Mouse (Mus musculus) limb, embryonic 10.5 days (tissue): ENCODE results near the gene Rcn2. TPM values are rescaled to one million over a fixed set of nuclear protein-coding genes. Genes with fewer than 3 reads are reported as not detected.

Experiments
- DNase-seq: peaks from one replicate; pipeline ENCODE4 v3.0.0-alpha.2; 2017; ENCODE audit warnings: low spot score
- H3K27ac ChIP-seq: fragments of 300-500 bp; sonication (generic); 2 replicates; pipeline ENCODE4 v1.5.1; 2016; ENCODE audit warnings: mild to moderate bottlenecking
- H3K27me3 ChIP-seq: fragments of 300-500 bp; sonication (generic); 2 replicates; pipeline ENCODE4 v1.6.1; 2016; ENCODE audit warnings: low read depth, mild to moderate bottlenecking; ENCODE audit not compliant: poor library complexity, severe bottlenecking
- H3K36me3 ChIP-seq: fragments of 300-500 bp; sonication (generic); 2 replicates; pipeline ENCODE4 v1.6.1; 2016; ENCODE audit warnings: mild to moderate bottlenecking, moderate library complexity
- H3K4me1 ChIP-seq: fragments of 300-500 bp; sonication (generic); 2 replicates; pipeline ENCODE4 v1.6.1; 2016
- H3K4me3 ChIP-seq: fragments of 300-500 bp; sonication (generic); 2 replicates; pipeline ENCODE4 v1.5.1; 2016; ENCODE audit warnings: mild to moderate bottlenecking, moderate library complexity
- H3K9me3 ChIP-seq: fragments of 300-500 bp; sonication (generic); replicated peaks from 2 replicates; pipeline ENCODE4 v1.6.1; 2016; ENCODE audit warnings: mild to moderate bottlenecking
- whole genome bisulfite sequencing: fragments of 180-500 bp; shearing (Covaris S2); methylation state at CpG from one replicate; pipeline ENCODE4 v1.1.7; 2016; 5-methylcytosine and 5-hydroxymethylcytosine counted together
- polyA plus RNA-seq: library from polyadenylated mRNA; unstranded; fragments of >200 nt; fragmentation: Nextera tagmentation; extraction: Ambion mirVana; gene quantifications from 2 replicates; pipeline ENCODE4 v1.2.1, GENCODE M21; 2016

Rcn2 gene
- polyA plus RNA-seq, 1 experiment from 2014 or later, result 274 TPM

DNA sequence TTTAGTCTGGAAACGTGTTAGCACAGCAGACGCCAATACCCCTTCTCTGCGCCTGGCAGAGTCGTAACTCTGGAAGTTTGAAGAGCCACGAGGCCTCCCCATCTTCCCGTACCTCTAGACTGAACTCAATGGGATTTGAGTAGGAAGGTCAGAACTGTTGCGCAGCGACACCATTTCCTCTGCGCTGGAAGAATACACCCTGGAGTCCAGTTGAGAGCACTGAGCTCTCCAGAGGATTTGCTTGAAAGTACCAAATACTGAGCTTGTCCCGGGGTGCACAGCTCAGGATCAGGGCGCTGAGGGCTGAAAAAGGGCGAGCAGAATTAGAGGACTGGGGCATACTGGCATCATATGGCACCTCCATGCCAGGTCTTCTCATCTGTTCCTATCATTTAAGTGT, 33.2 kb downstream of the Rcn2 start:
- no peaks in the 10 kb centered on the region for H3K27me3 ChIP-seq

DNA sequence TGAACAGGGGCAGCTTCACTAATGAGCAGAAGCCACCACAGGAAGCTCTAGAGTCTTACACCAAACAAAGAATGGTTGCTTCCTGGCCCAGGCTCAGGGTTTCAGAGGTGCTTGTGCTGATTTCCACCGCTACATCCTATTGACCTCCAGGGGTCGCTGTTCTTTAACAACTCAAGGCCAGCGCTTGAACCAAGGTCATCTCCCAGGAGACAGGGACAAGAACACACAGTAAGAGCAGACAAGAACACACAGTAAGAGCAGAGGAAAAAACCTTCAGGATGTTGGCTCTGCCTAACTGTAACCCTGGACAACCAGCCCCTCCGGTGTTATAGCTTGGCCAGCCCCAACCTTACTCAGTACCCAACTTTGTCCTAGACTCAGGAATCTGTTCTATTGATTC, 33.6 kb downstream of the Rcn2 start:
- peak overlapping the region; percentile 80 for H3K27ac ChIP-seq
- peak; percentile 62 for DNase-seq
- H3K9me3 ChIP-seq, result no peaks in the 10 kb centered on the region
- WGBS, result 9% methylated on average over 4 of the region's 4 CpGs
- no peaks in the 10 kb centered on the region for H3K27me3 ChIP-seq
- H3K4me1 ChIP-seq, result peaks cover 22% of the 10 kb centered on the region
- no peak overlapping the region for H3K4me3 ChIP-seq
- peaks cover 40% of the 10 kb centered on the region for H3K36me3 ChIP-seq

More for the DNA sequence above, 33.2 kb downstream of the Rcn2 start:
- H3K9me3 ChIP-seq, result no peaks in the 10 kb centered on the region
- DNase-seq, result no peak
- whole genome bisulfite sequencing, result 72% methylated on average over 12 of the region's 12 CpGs
- H3K36me3 ChIP-seq, result peaks cover 42% of the 10 kb centered on the region
- no peak overlapping the region for H3K4me3 ChIP-seq
- H3K27ac ChIP-seq, result peak overlapping the region; percentile 80
- H3K4me1 ChIP-seq, result peaks cover 22% of the 10 kb centered on the region

DNA sequence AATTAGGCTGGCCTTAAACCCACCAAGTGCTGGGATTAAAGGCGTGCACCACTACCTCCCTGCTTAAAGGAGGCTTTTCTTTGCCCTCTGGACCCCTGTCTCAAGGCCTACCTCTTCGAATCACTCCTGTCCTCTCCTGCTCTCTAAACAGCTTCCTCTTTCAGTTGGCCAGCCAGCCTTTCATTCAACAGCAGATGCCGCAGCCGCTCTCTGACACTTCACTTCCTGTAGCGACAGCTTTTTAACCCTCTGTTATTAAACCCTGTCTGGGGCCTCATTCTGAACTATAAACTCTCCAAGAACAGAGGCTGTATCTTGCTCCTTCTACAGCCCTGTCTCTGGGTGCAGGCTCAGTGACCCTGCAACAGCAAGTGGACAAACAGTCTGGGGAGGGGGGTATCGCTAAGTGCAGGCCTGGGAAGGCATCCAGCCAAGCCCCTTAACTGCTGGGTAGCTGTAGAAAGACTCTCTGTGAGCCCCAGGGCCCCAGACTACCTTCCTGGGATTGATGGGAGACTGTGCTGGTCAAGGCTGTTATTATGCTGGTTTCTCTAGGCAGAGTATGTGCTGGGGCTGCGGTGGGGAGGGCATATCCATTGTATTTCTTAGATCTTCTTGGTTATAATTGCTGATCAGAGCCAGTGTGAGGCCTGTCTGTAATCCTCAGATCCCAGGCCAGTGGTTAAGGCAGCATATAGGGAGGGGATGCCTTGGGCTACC, 34.4 kb downstream of the Rcn2 start:
- DNase-seq, result peak; percentile 37
- peaks cover 22% of the 10 kb centered on the region for H3K4me1 ChIP-seq
- no peak overlapping the region for H3K4me3 ChIP-seq
- peak overlapping the region; percentile 80 for H3K27ac ChIP-seq
- peaks cover 34% of the 10 kb centered on the region for H3K36me3 ChIP-seq
- H3K9me3 ChIP-seq, result no peaks in the 10 kb centered on the region
- 40% methylated on average over 7 of the region's 7 CpGs for WGBS
- no peaks in the 10 kb centered on the region for H3K27me3 ChIP-seq

DNA sequence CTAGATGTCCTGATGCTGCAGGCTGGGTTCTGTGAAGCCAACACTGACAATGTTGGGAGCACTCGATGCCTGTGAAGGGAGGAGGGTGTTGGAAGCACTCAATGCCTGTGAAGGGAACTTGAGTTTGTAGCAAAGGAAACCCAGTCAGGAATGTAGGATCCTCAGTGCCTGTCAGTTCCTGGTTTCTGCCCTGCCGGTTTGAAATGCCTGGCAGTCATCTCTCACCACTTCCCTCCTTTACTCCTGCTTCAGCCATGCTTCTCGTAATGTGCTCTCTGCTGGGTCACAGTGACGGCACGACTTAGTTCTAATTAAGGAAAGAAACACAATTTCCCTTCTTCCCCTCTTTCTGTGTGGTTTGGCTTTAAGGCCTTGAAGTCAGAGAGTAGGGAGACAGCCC, 37.9 kb downstream of the Rcn2 start:
- 84% methylated on average over 5 of the region's 5 CpGs for WGBS

DNA sequence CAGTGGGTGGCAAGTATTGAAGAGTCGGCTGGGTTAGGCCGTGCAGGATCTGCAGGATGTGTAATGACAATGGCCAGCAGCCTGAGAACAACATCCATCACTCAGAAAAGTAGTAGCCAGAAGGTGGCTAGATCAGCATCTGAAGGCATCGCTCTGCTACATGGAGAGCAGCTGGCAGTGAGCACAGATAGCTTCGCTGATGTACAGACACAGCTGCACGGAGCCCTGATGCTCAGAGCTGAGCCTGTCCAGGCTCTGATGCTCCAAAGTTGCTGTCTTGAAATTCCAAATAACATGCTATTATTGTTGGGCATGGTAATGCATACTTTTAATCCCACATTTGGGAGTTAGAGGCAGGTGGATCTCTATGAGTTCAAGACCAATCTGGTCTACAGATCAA, 44.9 kb downstream of the Rcn2 start:
- no peak overlapping the region for H3K27ac ChIP-seq
- H3K27me3 ChIP-seq, result 0 out of 2 replicates have a peak, but pooled peaks cover 2% of the 10 kb centered on the region
- WGBS, result 91% methylated on average over 5 of the region's 5 CpGs
- H3K4me3 ChIP-seq, result no peak overlapping the region
- no peaks in the 10 kb centered on the region for H3K9me3 ChIP-seq
- peaks cover 27% of the 10 kb centered on the region for H3K4me1 ChIP-seq
- DNase-seq, result no peak
- no peaks in the 10 kb centered on the region for H3K36me3 ChIP-seq

More for the DNA sequence above, 37.9 kb downstream of the Rcn2 start:
- H3K4me3 ChIP-seq, result no peak overlapping the region
- peaks cover 22% of the 10 kb centered on the region for H3K4me1 ChIP-seq
- no peak overlapping the region for H3K27ac ChIP-seq
- H3K27me3 ChIP-seq, result no peaks in the 10 kb centered on the region
- no peak for DNase-seq
- H3K9me3 ChIP-seq, result no peaks in the 10 kb centered on the region
- H3K36me3 ChIP-seq, result peaks cover 18% of the 10 kb centered on the region

DNA sequence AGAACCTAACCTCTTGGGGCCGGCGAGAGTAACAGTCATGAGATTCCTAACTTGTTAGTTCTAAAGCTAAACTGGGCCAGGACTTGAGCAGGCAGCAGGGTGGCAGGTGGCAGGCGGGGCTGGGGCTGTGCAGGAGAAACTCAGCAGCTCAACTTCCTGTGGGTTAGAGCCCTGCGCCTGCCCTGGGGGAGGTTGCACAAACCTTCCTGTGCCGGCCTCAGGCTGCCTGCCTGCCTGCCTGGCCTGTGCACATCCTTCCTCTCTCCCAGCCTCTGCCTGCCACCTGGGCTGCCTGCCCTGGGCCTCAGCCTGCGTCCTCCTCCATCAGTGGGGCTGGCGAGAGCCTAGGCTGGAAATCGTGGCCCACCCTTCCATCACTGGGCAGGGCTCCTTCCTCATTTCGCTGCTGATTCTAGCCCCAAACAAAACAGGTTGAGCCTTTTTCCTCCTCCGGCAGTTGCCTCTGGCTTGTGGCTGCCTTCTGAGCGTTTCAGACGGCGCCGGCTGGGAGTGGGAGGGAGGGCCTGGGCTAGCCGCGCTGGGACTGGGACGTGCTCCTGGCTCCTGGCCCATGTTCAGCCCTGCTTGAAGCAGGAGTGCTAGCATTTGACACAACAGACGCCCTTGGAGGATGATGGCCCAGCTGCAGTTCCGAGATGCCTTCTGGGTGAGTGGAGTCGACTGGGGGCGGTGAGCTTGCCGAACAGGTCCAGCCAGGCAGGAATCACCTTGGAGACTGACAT, 48.3 kb downstream of the Rcn2 start, which contains the start of gene Pstpip1:
Pstpip1 (plus strand) TSS at position 185 of the 743 bp plus-strand sequence.
- Histone ChIP-seq H3K36me3 (no peaks in the 10 kb centered on the region), H3K27me3 (0 out of 2 replicates have a peak, but pooled peaks cover 3% of the 10 kb centered on the region), H3K4me3 (peak within 1 kb of the TSS; percentile 22), H3K4me1 (peaks cover 32% of the 10 kb centered on the region), H3K9me3 (no peaks in the 10 kb centered on the region), H3K27ac (peak within 1 kb of the TSS; percentile 83)
- 32% methylated on average over 22 of the region's 22 CpGs for WGBS
- peak; percentile 61 for DNase-seq

DNA sequence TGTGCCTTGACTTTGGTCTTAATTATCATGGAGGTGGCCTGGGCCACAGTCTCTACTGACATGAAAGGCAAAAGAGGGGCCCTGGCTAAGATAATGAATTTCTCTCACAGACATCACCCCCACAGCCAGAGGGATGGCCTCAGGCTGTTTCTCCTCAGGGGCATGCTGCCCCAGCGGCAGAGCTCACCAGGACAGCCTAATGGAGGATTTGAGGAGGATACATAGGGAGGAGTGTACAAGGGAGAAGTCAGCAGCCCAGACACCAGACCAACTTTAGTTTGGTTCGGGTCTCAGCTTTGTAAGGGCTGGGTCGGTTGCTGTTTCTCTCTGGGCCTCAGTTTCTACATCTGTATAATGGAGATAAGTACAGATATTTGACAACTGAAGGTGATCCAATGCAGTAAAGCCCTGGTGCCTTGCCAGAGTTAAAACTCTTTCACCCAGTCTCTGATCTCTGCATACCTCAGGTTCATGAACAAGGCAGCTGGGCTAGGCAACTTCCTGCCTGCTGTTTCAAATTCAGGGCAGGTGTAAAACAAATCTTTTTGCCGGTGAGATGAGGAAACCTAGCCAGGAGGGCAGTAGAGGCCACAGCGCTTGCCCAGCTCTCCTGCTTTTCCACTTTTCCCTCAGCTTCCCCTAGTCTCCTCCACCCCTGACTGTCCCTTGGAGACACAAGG, 49.0 kb downstream of the Rcn2 start:
- WGBS, result 68% methylated on average over 5 of the region's 5 CpGs

DNA sequence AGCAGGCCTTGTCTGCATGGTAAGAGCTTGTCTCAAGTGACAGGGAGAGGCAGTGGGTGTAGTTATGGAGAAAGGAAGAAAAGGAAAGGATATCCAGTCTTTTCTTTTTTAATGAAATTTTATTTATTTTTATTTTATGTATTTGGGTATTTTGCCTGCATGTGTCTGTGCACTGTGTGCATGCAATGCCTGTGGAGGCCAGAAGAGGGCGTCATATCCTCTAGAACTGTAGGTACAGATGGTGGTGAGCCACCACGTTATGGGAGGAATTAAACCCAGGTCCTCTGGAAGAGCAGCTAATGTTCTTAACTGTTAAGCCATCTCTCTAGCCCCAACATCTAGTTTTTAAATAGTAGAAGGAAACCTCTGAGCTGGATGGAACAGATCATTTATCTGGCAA, 50.5 kb downstream of the Rcn2 start:
- no peak for DNase-seq
- WGBS, result 59% methylated on average over 2 of the region's 2 CpGs
- H3K4me3 ChIP-seq, result no peak overlapping the region
- no peak overlapping the region for H3K27ac ChIP-seq
- H3K4me1 ChIP-seq, result peaks cover 32% of the 10 kb centered on the region
- no peaks in the 10 kb centered on the region for H3K9me3 ChIP-seq
- H3K36me3 ChIP-seq, result no peaks in the 10 kb centered on the region
- 0 out of 2 replicates have a peak, but pooled peaks cover 3% of the 10 kb centered on the region for H3K27me3 ChIP-seq

More for the DNA sequence above, 49.0 kb downstream of the Rcn2 start:
- Histone ChIP-seq H3K4me3 (no peak overlapping the region), H3K27me3 (0 out of 2 replicates have a peak, but pooled peaks cover 3% of the 10 kb centered on the region), H3K9me3 (no peaks in the 10 kb centered on the region), H3K4me1 (peaks cover 32% of the 10 kb centered on the region), H3K36me3 (no peaks in the 10 kb centered on the region), H3K27ac (peak overlapping the region; percentile 83)
- DNase-seq, result no peak

DNA sequence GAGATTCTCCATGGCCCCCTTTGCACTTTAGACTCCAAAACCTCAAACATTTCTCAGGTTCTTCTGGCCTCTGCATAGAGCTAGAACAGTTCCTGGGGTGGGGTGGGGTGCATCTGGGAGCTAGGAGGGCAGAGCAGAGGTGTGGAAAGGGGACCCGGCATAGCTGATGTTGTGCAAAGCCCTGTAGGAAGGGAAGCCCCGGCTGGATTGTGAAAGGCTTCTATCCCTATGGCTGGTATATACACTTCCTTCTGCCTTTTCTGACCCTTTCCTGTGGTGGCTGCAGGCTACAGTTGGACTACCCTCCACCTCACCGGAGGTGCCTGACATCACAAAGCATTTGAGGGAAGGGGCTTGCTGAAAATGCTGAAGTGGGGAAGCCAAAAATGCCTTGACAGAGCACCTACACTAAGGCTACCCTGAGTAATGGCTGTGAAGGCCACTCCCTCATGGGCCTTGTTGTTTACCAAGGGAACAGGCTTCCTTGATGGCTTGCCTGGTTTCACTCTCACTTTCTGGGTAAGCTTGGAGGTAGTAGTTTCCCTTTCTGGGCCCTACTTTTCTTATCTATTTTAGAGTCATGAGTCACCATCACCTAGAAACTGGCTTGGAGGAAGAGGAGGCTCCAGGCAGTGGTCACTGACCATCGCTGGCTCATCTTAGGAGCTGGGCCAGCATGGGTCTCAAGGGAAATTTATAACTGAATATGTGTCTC, 56.1 kb downstream of the Rcn2 start:
- WGBS, result 83% methylated on average over 4 of the region's 4 CpGs
- Histone ChIP-seq H3K4me3 (no peak overlapping the region), H3K27ac (no peak overlapping the region), H3K36me3 (no peaks in the 10 kb centered on the region), H3K27me3 (no peaks in the 10 kb centered on the region), H3K4me1 (0 out of 2 replicates have a peak, but pooled peaks cover 5% of the 10 kb centered on the region), H3K9me3 (no peaks in the 10 kb centered on the region)
- no peak for DNase-seq

DNA sequence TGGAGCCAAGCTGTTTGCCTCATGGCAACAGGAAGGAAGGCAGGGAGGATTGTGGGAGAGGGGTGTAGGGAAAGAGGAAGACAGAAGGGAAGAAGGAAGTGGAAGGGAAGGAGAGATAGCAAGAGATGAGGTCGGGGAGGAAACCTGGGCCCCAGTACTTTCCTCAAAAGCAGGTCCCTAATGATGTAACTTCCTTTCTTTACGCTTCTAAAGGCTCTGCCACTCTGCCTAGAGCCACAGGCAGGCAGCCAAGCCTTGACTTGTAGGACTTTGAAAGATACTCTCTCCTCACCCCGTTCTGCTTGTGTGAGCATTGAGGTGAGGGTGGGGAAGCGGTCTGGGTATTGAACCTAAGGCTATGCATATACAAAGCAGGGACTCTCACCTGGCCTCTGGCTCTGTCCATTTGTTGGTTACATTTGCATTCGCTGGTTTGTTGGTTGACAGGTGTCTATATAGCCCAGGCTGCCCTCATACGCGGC, 58.4 kb downstream of the Rcn2 start:
- 94% methylated on average over 7 of the region's 7 CpGs for WGBS
- Histone ChIP-seq H3K27ac (no peak overlapping the region), H3K36me3 (no peaks in the 10 kb centered on the region), H3K4me1 (peaks cover 7% of the 10 kb centered on the region; the same call in 1 of the 2 replicates), H3K9me3 (no peaks in the 10 kb centered on the region), H3K4me3 (no peak overlapping the region), H3K27me3 (peaks cover 7% of the 10 kb centered on the region; the same call in 1 of the 2 replicates)
- no peak for DNase-seq

DNA sequence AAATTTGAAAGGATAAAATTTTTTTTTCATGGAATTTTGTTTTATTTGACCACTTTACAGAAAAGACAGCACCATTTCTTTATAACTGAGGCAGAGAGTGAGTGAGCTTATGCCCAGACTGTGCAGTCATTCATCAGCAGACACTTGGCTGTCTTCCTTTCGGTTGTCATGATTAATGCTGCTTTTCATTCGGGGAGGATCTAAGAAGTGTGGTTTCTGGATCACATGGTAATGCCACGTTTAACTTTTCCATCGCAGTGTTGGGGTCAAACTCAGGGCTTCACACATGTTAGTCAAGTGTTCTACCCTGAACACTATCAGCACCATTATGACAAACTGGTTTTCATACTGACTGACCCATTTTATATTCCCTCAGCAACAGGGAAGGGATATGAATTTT, 59.4 kb downstream of the Rcn2 start:
- DNase-seq, result no peak
- WGBS, result 66% methylated on average over 4 of the region's 4 CpGs
- H3K27ac ChIP-seq, result no peak overlapping the region
- no peaks in the 10 kb centered on the region for H3K36me3 ChIP-seq
- H3K9me3 ChIP-seq, result no peaks in the 10 kb centered on the region
- H3K4me1 ChIP-seq, result peaks cover 16% of the 10 kb centered on the region
- H3K4me3 ChIP-seq, result no peak overlapping the region
- H3K27me3 ChIP-seq, result peaks cover 7% of the 10 kb centered on the region; the same call in 1 of the 2 replicates

DNA sequence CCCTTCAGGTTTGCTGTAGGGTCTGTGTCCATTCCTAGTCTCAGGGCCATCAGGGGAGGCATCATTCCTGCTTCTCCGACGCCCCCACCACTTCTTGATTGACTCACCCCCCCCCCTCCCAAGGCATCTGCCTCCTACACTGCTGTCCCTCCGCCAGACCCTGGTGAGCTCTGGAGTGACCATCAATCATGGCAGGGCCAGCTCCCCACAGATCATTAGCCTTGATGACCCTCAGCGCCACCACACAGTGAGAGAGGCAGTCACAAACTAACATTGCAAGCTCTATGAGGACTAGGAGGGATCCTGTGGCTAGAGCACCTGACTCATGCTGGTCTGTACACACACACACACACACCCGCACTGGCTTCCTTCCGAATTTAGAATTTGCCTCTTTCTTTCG, 63.3 kb downstream of the Rcn2 start:
- no peaks in the 10 kb centered on the region for H3K36me3 ChIP-seq
- WGBS, result 39% methylated on average over 7 of the region's 7 CpGs
- H3K27me3 ChIP-seq, result peaks cover 7% of the 10 kb centered on the region; the same call in 1 of the 2 replicates
- H3K27ac ChIP-seq, result 0 out of 2 replicates have a peak overlapping the region, but pooled peaks have one; percentile 19
- peaks cover 41% of the 10 kb centered on the region for H3K4me1 ChIP-seq
- H3K4me3 ChIP-seq, result no peak overlapping the region
- no peak for DNase-seq
- H3K9me3 ChIP-seq, result no peaks in the 10 kb centered on the region
